Mouse (Mus musculus) cortical plate, adult 2 months (tissue): ENCODE measurements around the gene Tarbp1. TPM values are rescaled to one million over a fixed set of nuclear protein-coding genes. Genes with fewer than 3 reads are reported as not detected.

Source experiments
- H3K27ac ChIP-seq: fragments of 200-500 bp; 2 replicates; pipeline ENCODE4 v1.5.1; 2012; ENCODE audit warnings: low read length, control low read depth, inconsistent platforms; ENCODE audit not compliant: insufficient read depth
- H3K4me1 ChIP-seq: fragments of 200-500 bp; 2 replicates; pipeline ENCODE4 v1.6.1; 2011; ENCODE audit warnings: low read length; ENCODE audit not compliant: control insufficient read depth, insufficient read depth
- H3K4me3 ChIP-seq: fragments of 200-500 bp; 2 replicates; pipeline ENCODE4 v1.5.1; 2011; ENCODE audit warnings: mild to moderate bottlenecking, low read length, control low read depth; ENCODE audit not compliant: insufficient read depth
- CTCF ChIP-seq: fragments of 200-500 bp; IDR thresholded peaks from 2 replicates; pipeline ENCODE4 v1.5.1; 2011; ENCODE audit warnings: mild to moderate bottlenecking, control low read depth, low read length; ENCODE audit not compliant: insufficient read depth; ENCODE audit errors: extremely low read depth
- POLR2A ChIP-seq: fragments of 200-500 bp; IDR thresholded peaks from 2 replicates; pipeline ENCODE4 v1.6.1; 2011; ENCODE audit warnings: mild to moderate bottlenecking, low read length, control low read depth; ENCODE audit not compliant: insufficient read depth; ENCODE audit errors: extremely low read depth
- polyA plus RNA-seq: library from polyadenylated mRNA; depleted of rRNA; stranded (reverse); fragments of >200 nt; gene quantifications from 2 replicates; pipeline ENCODE4 v1.2.3, GENCODE M21; 2012; rRNA removed

Gene Tarbp1
- polyA plus RNA-seq, 1 experiment = 5.5 TPM

- H3K27ac ChIP-seq = no peak overlapping the region
- TF ChIP-seq POLR2A (no peak), CTCF (no peak)
- H3K4me3 ChIP-seq = no peak overlapping the region
- H3K4me1 ChIP-seq = no peaks in the 10 kb centered on the region
Measured at GRCm38 (mm10) chr8:126381299-126381698, 93.6 kb downstream of the Tarbp1 start.

- TF ChIP-seq POLR2A = no peak
- TF ChIP-seq CTCF = no peak
- no peak overlapping the region for H3K4me3 ChIP-seq
- H3K4me1 ChIP-seq = no peaks in the 10 kb centered on the region
- H3K27ac ChIP-seq = no peak overlapping the region
Measured at GRCm38 (mm10) chr8:126380141-126380540, 94.7 kb downstream of the Tarbp1 start.

GRCm38 (mm10) chr8:126379580-126379979 lies 95.3 kb downstream of the Tarbp1 start:
- no peak overlapping the region for H3K27ac ChIP-seq
- no peaks in the 10 kb centered on the region for H3K4me1 ChIP-seq
- TF ChIP-seq POLR2A (no peak), CTCF (no peak)
- H3K4me3 ChIP-seq = no peak overlapping the region

Other genes starting within 250 kb of the Tarbp1 start
- 11.7 and 11.9 TPM in 2 replicates for gene Slc35f3, start 176.5 kb downstream of the Tarbp1 start, polyA plus RNA-seq
- 43.8 and 46.9 TPM in 2 replicates for gene Coa6, start 52.5 kb downstream of the Tarbp1 start, polyA plus RNA-seq
- gene Irf2bp2, start 118.9 kb upstream of the Tarbp1 start, polyA plus RNA-seq = 32.9 and 33.2 TPM in 2 replicates